Mouse (Mus musculus) spleen, adult 2 months (tissue): Measurements from ENCODE around the gene Themis3.

Source experiments
- CTCF ChIP-seq: fragments of 200-500 bp; IDR thresholded peaks from 2 replicates; pipeline ENCODE4 v1.5.1; 2011; ENCODE audit warnings: mild to moderate bottlenecking, inconsistent platforms; ENCODE audit not compliant: insufficient read depth, insufficient read length, insufficient replicate concordance; ENCODE audit errors: extremely low read depth
- POLR2A ChIP-seq: fragments of 200-500 bp; IDR thresholded peaks from 2 replicates; pipeline ENCODE4 v1.6.1; 2011; ENCODE audit warnings: low read depth, low read length, inconsistent platforms

- no peak for TF ChIP-seq POLR2A
- TF ChIP-seq CTCF, result no peak
Observed at GRCm38 (mm10) chr17:66550486-66550885, 43.9 kb downstream of the Themis3 start.
